Mouse (Mus musculus) erythroid progenitor cell, adult 5-6 weeks (primary cell): Measurements from ENCODE around the gene Slc1a7. TPM values are rescaled to one million over a fixed set of nuclear protein-coding genes. Genes with fewer than 3 reads are reported as not detected.

Source experiments
- ATAC-seq: replicated peaks from 2 replicates; pipeline ENCODE4 v1.8.0; 2016; ENCODE audit warnings: moderate number of reproducible peaks, mild to moderate bottlenecking, moderate TSS enrichment, inconsistent platforms; ENCODE audit not compliant: poor library complexity, low FRiP score, severe bottlenecking
- total RNA-seq, 2 experiments: library from RNA; stranded (forward) in 1 of 2; stranded (reverse) in 1 of 2; fragments of 150-400 nt in 1 of 2; fragments of 186-747, 209-891 nt in 1 of 2; gene quantifications; 2 replicates each; pipeline versions ENCODE4 v1.2.3 to v1.2.4; 2015 to 2017; ENCODE audit warnings: low replicate concordance in 2 of 2

The Slc1a7 gene
- total RNA-seq, 2 experiments from 2014 or later, result not detected

DNA sequence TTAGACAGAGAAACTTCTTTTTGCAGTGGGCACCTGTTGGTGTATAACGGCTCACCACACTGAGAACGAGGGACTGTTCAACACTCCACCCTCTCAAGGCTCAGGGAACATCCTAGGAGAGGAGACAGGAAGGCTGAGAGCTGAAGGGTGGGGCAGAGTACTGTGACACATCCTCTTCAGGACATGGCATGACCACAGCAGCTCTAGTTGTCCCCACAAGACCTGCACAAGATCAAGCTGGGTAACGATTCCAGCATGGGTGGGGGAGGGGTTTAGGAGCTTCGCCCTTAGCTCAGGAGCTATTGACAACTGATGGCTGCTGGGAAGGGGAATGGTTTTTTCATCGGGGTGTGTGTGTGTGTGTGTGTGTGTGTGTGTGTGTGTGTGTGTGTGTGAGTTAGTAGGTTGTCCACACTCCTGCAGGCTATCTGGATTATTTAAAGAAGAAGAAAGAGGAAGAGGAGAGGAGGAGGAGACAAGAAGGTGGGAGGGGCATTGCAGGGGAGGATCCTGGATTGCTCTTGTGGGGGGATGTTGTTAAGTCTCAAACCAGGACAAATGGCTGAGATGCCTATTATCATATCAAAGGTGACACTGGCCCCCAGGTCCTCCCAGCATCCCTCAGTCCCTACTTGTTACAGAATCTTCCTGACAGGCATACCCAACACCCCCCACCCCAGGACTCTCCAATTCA lies 1.6 kb upstream of the Slc1a7 start:
- no peak for ATAC-seq

DNA sequence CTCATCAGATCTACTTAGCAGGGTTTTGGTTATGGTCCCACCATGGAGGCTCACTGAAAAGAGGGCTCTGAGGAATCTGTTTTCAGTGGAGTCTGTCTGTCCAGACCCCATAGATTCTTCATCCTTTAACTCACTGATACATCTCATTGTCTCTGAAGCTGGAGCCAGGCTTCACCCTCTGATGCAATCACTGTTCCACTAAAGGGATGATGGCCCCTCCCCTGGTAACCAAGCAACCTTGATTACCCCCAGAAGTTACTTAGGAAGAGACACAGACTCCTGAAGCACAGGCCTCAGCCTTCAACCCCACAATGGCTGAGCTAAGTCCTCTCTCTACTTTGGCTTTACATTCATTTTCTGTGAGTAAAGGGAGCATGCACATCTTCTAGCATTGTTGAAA lies 1.6 kb downstream of the Slc1a7 start:
- ATAC-seq, result no peak

DNA sequence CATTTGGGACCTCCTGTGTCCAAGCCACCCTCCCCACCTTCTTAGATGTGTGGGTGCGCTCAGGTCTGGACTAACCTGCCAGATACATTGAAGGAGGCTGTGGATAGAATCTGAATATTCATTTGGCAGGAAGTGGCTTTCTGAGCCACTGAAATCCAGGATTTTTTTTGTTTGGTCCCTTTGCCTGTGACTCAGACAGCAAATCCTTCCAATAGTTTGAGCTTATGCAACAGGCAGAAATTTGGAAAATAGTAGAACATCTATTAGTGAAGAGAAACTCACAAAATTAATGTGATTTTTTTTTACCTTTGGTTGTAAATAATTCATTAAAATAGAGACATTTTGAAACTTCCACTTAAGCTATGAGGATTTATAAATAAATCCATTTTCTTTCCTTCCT lies 3.0 kb downstream of the Slc1a7 start:
- no peak for ATAC-seq

DNA sequence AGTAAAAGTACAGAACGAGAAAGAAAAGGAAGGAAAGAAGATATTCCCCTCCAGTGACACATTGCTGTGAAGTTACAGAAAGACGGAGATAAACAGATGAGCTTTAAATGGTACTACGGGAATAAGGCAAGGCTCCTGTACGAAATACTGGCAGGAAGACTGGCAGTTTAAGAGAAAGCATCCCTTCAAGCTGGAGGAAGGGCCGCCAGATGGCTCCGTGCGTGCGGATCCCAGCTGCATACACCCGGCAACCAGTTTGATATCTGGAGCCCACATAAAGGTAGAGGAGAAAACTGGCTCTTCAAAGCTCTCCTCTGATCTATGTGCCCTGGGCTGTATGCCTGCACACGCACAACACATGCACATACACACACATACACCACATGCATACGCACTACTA lies 6.4 kb downstream of the Slc1a7 start:
- no peak for ATAC-seq

DNA sequence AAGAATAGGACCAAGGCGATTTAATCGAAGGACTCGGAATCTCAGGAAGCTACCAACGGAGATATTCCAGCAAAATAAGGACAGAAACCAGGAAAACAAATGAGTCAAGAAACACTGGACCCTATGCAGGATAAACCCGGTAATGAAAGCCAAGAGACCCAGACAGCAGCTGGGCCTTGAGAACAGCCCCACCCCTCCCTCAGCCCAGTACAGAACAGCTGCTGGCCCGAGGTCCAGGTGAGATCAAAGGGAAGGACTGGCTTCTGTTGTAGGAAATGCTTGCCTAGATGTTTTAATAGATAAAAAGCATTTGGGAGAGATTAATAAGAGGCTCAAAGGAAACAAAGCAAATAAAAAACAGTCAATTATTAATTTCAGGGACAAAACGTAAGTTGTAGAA lies 6.9 kb downstream of the Slc1a7 start:
- no peak for ATAC-seq

DNA sequence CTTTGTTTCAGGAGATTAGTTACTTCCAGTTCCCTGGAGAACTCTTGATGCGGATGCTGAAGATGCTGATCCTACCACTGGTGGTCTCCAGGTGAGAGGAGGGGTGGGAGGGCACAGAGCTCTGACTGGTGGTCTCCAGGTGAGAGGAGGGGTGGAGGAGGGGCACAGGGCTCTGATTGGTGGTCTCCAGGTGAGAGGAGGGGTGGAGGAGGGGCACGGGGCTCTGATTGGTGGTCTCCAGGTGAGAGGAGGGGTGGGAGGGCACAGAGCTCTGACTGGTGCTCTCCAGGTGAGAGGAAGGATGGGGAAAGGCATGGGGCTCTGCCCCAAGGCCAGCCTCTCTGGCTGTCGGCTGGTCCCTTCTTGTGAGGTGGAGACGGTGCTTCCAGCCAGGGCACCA lies 9.5 kb downstream of the Slc1a7 start:
- no peak for ATAC-seq

DNA sequence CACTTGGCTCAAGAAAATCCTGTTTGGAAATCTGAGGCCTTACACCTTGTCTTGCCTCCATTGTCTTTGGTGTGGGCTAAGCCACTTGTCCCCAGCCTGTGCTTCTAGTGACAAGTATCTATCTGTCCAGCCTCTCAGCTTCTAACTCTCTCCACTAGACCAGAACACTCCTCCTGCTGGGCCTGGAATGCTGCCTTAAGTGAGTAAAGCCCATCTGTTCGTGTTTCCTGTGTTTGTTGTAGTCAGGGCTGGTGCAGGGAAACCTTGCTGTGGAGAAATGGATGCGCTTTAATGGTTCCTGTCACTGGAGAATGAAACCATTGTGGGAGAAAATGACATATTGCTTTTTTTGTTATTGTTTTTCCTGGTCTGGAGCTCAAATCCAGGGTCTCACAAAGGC lies 11.4 kb downstream of the Slc1a7 start:
- ATAC-seq, result no peak

DNA sequence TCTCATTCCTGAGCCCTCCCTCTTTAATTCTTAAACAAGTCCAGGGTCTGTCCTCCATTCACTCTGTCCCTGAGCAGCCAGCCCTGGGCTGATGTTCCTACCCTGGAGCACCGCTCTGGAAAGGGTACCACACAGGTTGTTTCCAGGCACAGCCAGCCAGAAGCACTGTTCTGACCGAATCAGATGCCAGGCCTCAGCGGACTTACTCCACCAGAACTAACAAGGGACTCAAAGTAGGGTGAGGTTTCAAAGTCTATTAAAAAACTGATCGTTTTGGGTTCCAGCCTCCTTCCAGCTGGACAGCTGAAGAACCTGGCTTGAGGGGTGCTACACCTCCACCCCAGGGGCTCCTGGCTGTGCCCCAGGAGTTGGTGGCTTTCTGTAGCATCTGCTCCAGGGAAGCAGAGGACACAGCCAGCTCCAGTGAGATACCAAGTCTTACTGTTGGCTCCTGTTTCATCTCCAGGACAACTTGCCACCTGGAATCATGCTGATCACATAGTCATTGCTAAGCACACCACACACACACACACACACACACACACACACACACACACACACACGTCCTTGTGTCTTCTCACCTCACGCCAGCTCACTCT lies 12.0 kb downstream of the Slc1a7 start:
- ATAC-seq, result no peak

DNA sequence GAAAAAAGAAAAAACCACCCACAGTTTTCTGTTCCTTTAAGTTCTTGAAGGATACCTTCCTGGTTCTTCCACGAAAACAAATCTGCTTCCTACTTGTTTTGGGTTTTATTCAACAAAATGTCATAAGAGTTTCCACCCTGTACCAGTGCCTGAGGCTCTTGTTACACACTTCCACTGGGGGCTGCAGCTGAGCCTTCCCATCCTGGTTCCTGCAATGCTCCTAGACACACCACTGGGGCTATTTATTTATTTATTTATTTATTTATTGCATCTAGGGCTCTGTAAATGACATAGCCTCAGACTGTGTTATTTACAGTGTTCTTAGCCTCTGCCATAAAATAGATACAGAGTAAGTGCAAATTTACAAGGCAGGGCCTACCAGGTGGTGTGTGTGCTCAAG lies 15.6 kb downstream of the Slc1a7 start:
- ATAC-seq, result no peak

DNA sequence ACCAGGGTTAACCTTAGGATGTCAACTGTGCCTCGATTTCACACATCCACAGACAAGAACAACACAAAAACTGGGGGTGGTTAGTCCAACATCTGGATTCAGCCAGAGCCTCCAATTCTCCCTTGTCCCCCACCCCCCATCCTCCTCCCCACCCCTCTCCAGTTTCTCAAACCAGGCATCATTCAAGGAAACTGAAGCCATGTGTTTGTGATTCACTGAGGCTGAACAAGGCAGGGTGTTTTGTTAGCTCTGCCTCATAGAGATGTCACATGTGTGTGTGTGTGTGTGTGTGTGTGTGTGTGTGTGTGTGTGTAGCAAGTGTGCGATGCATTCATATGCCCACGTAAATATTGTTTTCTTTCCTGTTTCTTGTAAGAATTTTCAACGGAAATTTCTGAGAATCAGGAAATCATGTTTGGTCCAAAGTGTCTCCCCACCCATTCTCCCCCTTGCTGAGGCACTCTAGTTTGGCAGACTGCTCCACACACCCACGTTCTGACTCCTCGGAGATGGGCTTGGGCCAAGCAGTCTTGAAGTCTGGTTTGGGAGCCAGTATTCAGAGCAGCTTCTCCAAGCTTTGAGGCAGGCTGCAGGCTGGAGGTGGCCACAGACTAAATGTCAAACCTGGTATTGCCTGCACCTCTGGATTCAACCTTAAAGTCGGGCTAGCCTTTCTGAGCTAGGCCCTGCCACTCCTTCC lies 16.3 kb downstream of the Slc1a7 start:
- no peak for ATAC-seq

DNA sequence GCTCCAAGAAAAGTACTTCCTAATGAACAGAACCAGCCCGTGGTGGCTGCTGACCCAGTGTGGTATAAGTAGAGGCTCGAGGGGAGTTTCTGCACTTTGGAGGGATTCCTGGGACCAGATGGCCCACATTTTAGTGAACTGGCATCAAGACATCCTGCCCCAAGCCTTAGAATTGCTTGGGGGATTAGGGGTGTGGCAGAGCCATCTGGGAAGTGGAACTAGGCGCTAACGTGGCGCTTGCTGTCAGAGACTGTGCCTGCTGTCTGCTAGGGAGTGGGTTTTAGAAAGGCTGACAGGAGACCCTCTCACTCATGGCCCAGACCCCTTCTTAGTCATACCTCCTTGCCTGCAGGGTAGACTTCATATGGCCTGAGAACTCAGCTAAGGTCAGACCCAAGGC lies 17.7 kb downstream of the Slc1a7 start:
- no peak for ATAC-seq

DNA sequence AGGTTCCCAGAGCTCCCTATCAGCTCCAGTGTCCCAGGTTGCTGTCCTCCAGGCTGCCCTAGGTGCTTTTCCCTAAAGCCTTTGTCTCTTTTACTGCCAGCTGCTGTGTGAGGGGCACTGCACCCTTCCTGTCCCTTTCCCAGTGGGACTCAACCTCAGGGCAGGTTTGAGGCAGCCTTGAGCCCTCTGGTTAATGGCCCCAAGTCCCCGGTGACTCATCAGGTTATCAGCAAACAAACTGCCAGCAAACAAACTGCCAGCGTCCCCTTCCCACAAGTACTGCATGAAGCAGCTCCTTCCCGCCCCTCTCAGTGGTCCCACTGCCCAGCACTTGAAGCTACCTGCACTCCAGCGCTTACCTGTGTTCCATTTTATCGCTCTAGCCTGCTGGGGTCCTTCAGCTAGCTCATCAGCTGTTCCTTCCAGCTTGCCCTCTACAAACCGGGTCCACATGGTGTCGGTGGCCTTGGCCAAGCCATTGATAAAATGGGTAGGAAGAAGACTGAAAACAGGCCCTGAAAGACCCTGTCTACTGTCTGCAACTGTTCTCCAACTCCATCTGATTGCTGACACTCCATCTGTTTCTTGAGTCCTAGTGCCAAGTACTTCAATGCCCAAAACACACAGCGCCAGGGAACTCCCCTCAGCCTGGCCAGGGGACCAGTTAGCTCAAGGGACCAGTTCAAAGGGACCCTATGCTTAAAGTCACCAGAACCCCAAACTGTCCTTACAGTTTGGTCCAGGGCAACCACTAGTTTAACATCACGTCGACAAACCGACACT lies 18.4 kb downstream of the Slc1a7 start:
- ATAC-seq, result no peak

DNA sequence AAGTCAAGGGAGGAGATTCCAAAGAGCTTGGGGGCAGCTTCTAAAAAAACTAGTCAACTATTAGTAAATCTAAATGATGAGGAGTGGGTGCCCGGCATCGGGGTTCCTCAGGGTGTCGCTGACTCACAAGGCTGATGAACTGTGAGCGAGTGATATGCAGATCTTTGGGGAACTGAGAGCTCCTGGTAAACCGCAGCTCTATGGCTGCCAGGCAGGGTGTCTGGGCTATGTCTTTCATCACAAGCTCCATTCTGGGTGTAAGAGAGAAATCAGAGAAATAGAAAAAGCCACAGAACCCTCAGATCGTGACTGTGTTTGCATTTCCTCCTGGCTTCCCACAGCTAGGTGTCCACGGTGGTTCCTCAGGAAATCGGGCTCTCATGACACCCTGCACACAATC lies 20.8 kb downstream of the Slc1a7 start:
- ATAC-seq, result no peak

DNA sequence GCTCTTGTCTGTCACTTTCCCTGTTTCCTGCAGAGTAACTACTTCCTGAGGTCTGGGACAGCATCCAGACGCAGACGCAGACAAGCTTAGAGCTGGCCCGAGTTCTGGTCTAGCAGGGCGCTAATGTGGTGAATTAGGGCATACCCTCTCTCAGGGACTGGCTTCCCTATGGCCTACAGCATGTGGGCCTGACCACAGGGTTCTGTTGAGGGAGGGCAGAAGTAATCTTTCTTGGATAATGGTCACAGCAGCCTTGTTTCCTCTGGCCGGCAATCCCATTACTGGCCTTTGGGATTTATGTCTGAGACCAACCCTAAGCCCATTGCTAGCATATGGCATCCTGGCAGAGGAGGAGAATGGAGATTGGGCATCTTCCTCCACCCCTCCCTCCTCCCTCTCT lies 22.7 kb downstream of the Slc1a7 start:
- ATAC-seq, result no peak

DNA sequence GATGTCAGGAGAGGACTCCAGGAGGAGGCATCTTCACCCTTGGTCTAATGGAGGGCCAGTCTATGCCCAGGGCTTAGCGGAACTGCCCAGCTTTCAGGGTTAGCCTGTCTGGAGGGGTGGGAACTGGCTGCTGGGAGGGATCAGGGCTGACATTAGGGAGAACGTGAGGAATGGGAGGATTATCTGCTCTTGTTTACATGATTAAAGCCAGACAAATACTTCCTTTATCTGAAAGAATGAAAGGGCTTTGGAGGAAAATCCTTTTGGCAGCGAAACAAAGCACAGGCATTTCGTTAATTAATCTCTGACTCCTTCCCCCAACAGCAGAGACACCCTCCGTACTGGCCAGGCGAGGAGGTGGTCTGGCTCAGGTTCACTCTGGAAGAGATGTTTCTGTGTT lies 23.7 kb downstream of the Slc1a7 start:
- no peak for ATAC-seq

DNA sequence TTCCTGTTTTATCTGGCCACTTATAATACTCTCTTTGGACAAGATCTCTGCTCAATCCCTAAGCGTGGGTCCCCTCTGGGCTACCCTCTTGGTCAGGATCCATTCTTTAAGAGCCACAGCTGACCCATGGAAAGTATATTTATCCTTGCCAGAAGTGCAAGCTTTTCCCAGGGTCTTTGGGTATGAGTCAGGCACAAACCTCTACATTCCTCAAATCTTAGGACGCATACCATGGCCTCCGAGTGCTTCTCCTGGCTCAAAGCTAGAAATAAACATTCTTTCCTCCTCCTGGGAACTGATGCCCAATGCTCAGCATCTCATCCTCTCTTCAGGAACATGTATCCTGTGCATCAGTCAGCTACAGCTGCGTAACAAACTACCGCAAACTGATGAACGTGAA lies 26.9 kb downstream of the Slc1a7 start:
- no peak for ATAC-seq

DNA sequence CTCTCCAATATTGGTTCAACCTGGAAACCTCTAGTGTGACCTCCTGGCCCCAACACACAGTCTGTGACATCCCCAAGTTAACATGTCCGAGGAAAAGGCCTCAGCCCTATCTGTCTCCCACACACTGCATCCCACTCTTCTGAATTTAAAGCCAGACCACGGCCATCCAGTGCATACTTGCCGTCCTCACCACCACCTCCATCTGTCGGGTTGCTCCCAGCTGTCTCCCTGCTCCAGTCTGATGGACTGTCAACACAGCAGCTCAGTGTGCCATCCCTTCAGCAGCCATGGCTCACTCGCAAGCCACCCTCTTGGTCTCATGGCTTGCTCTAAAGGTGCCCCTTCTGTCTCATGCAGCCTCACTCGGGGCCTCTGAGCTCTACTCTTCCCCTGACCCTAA lies 27.6 kb downstream of the Slc1a7 start:
- ATAC-seq, result no peak

DNA sequence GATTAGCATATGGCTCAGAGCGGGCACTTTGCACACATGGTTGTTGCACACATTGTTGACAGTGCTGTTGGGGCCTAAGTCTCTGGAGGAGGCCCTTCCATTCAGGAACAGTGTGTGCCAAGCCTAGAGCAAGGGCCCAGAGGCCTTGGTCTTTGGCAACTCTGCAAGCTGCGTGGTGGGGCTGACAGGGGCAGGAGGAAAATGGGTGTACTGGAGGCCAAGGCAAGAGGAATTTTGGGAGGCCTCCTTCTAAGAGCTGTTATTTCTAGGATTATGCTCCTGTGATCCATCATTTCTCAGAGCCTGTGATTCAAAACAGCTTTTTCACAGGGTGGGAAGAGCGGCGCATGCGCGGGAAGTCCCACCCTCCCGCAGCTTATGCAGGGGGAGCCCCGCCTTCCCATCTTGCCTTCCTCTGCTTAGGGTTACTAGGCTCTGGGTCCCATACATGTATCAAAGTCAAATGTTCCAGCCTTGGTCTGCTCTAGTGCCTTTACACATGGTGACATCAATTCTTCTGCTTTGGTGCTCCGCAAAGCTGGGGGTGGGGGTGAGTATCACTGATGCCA lies 28.4 kb downstream of the Slc1a7 start:
- no peak for ATAC-seq

DNA sequence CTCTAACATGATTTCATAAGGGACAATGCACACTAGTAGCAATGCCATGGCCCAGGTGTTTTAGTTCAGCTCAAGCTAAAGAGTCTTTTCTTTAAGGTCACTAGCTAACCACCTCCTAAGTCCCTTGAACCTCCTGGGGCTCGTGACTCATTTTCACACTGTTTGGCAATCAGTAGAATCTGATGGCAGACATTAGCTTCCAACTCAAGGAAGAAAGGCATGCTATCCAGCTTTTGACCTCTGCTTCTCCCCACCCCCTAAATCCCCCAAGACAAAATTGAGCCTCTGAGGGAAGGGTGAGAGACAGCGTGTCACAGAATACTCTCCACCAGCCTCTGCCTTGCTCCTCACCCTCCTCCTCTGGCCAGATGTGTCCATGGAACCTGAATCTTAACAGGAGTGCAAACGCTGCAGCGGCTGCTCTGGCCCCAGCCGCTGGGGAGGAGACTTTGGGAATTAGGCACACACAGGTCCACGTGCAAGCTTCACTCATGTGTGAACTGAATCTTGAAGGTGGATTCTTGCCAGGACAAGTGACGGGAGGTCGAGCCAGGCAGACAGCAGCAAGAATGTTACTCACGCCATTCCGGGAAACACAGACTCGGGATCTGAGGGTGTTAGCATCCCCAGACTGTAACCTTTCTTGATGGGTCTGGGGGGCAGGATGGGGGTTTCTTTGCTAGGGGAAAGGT lies 30.7 kb downstream of the Slc1a7 start:
- ATAC-seq, result no peak

DNA sequence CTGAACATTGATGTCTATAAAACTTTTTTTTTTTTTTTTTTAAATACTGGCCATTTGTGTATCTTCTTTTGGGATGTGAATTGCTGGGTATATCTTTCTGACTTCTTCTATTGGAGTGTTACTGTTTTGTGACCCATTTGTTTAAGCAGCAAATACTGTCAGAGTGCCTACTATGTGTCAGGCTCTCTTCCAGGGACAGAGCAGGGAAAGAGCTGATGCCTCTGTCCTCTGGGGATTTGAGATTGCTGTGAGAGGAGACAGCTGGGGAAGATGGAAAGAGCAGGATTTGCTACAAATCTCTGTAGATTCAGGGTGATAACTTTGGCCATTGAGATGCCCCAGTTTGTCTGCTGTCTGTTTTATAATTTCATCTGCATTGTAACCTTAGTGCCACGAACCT lies 31.2 kb downstream of the Slc1a7 start:
- no peak for ATAC-seq
